Mouse (Mus musculus): ENCODE measurements around the gene Gpr161.

- TF ChIP-seq CTCF (IDR thresholded peaks at IDR 0.05; ENCODE audit: low read depth): no peak
- no peak for TF ChIP-seq EP300 (IDR thresholded peaks at IDR 0.05; ENCODE audit: low read depth)
Measured at GRCm38 (mm10) chr1:165342126-165342525, 46.5 kb downstream of the Gpr161 start.

Data from liver, embryonic 14.5 days (tissue).